Mouse (Mus musculus): ENCODE data around the gene Grin2c.

- no peak for TF ChIP-seq GATA1 (IDR thresholded peaks at IDR 0.05; ENCODE audit: borderline replicate concordance, low read length)
- TF ChIP-seq FLI1 (IDR thresholded peaks at IDR 0.05; ENCODE audit: low read length): no peak
These were observed 35.1 kb downstream of the Grin2c start for GRCm38 (mm10) chr11:115231924-115232323.
